Mouse (Mus musculus): ENCODE results near the gene 1700020L24Rik. TPM values are rescaled to one million over a fixed set of nuclear protein-coding genes. Genes with fewer than 3 reads are reported as not detected.
A peak's percentile ranks its signal among the peaks of the same experiment; 100 is the strongest.

The 1700020L24Rik gene
- polyA plus RNA-seq, 1 experiment from 2014 or later: 0.23 TPM

- ATAC-seq (no peak), DNase-seq (ENCODE audit: low spot score) (no peak)
- Histone ChIP-seq H3K4me3 (ENCODE audit: low read depth, low read length) (no peak overlapping the region), H3K4me1 (ENCODE audit: insufficient read depth, low read depth, low read length) (peaks cover 4% of the 10 kb centered on the region; the same call in 1 of the 2 replicates), H3K9me3 (ENCODE audit: low read length) (no peaks in the 10 kb centered on the region), H3K4me2 (replicated peaks; ENCODE audit: low read depth, low read length) (no peak overlapping the region), H3K9ac (replicated peaks; ENCODE audit: low read depth) (no peak overlapping the region), H3K27me3 (replicated peaks; ENCODE audit: insufficient read depth, low read length) (no peaks in the 10 kb centered on the region), H3K27ac (ENCODE audit: low read length) (no peak overlapping the region), H3K36me3 (ENCODE audit: insufficient read depth, low read length) (peaks cover 9% of the 10 kb centered on the region)
- TF ChIP-seq EP300 (IDR thresholded peaks at IDR 0.05): no peak
- no peak for TF ChIP-seq CTCF (IDR thresholded peaks at IDR 0.05)
- WGBS: 33% methylated on average over 3 of the region's 3 CpGs
Measured at GRCm38 (mm10) chr11:83406391-83406790, 31.1 kb upstream of the 1700020L24Rik start.

GRCm38 (mm10) chr11:83408242-83408641 lies 29.2 kb upstream of the 1700020L24Rik start:
- no peak overlapping the region for H3K27ac ChIP-seq (ENCODE audit: low read length)
- H3K4me1 ChIP-seq (ENCODE audit: insufficient read depth, low read depth, low read length): peaks cover 4% of the 10 kb centered on the region; the same call in 1 of the 2 replicates
- H3K9ac ChIP-seq (replicated peaks; ENCODE audit: low read depth): no peak overlapping the region
- H3K27me3 ChIP-seq (replicated peaks; ENCODE audit: insufficient read depth, low read length): no peaks in the 10 kb centered on the region
- H3K4me3 ChIP-seq (ENCODE audit: low read depth, low read length): no peak overlapping the region
- DNase-seq (ENCODE audit: low spot score) (no peak), ATAC-seq (no peak)
- H3K36me3 ChIP-seq (ENCODE audit: insufficient read depth, low read length): no peaks in the 10 kb centered on the region; the same call in none of the 2 replicates
- H3K4me2 ChIP-seq (replicated peaks; ENCODE audit: low read depth, low read length): no peak overlapping the region
- TF ChIP-seq CTCF (IDR thresholded peaks at IDR 0.05) (no peak), EP300 (IDR thresholded peaks at IDR 0.05) (no peak)
- 35% methylated on average over 8 of the region's 8 CpGs for WGBS
- H3K9me3 ChIP-seq (ENCODE audit: low read length): no peaks in the 10 kb centered on the region

- H3K27ac ChIP-seq (ENCODE audit: low read length): no peak within 1 kb of the TSS
- no peaks in the 10 kb centered on the region for H3K9me3 ChIP-seq (ENCODE audit: low read length)
- ATAC-seq: peak; percentile 57
- H3K4me3 ChIP-seq (ENCODE audit: low read depth, low read length): peak within 1 kb of the TSS; percentile 59
- no peaks in the 10 kb centered on the region; the same call in 1 of the 2 replicates for H3K36me3 ChIP-seq (ENCODE audit: insufficient read depth, low read length)
- no peak for TF ChIP-seq EP300 (IDR thresholded peaks at IDR 0.05)
- TF ChIP-seq CTCF (IDR thresholded peaks at IDR 0.05): no peak
- H3K27me3 ChIP-seq (replicated peaks; ENCODE audit: insufficient read depth, low read length): no peaks in the 10 kb centered on the region
- WGBS: 2% methylated on average over 22 of the region's 44 CpGs
- H3K4me1 ChIP-seq (ENCODE audit: insufficient read depth, low read depth, low read length): peaks cover 4% of the 10 kb centered on the region; the same call in 1 of the 2 replicates
- H3K4me2 ChIP-seq (replicated peaks; ENCODE audit: low read depth, low read length): peak within 1 kb of the TSS; percentile 99
- DNase-seq (ENCODE audit: low spot score): peak; percentile 22
- H3K9ac ChIP-seq (replicated peaks; ENCODE audit: low read depth): no peak within 1 kb of the TSS; the same call in 1 of the 2 replicates
Measured at GRCm38 (mm10) chr11:83409087-83409754, 28.3 kb upstream of the 1700020L24Rik start, which contains the start of gene Rasl10b. TSS of gene Rasl10b (plus strand) at chr11:83409137.

GRCm38 (mm10) chr11:83409792-83410291 lies 27.6 kb upstream of the 1700020L24Rik start:
- WGBS: 6% methylated on average over 29 of the region's 40 CpGs
- H3K36me3 ChIP-seq (ENCODE audit: insufficient read depth, low read length): no peaks in the 10 kb centered on the region; the same call in 1 of the 2 replicates
- DNase-seq (ENCODE audit: low spot score) (no peak), ATAC-seq (peak; percentile 40; the same call in 1 of the 2 replicates)
- H3K4me1 ChIP-seq (ENCODE audit: insufficient read depth, low read depth, low read length): peaks cover 4% of the 10 kb centered on the region; the same call in 1 of the 2 replicates
- no peak for TF ChIP-seq EP300 (IDR thresholded peaks at IDR 0.05)
- no peak for TF ChIP-seq CTCF (IDR thresholded peaks at IDR 0.05)
- H3K27me3 ChIP-seq (replicated peaks; ENCODE audit: insufficient read depth, low read length): no peaks in the 10 kb centered on the region
- H3K4me2 ChIP-seq (replicated peaks; ENCODE audit: low read depth, low read length): peak overlapping the region; percentile 99
- peak overlapping the region; percentile 59 for H3K4me3 ChIP-seq (ENCODE audit: low read depth, low read length)
- no peaks in the 10 kb centered on the region for H3K9me3 ChIP-seq (ENCODE audit: low read length)
- H3K27ac ChIP-seq (ENCODE audit: low read length): no peak overlapping the region
- H3K9ac ChIP-seq (replicated peaks; ENCODE audit: low read depth): no peak overlapping the region

GRCm38 (mm10) chr11:83410510-83410909 lies 27.0 kb upstream of the 1700020L24Rik start:
- WGBS: 62% methylated on average over 6 of the region's 6 CpGs
- Histone ChIP-seq H3K4me2 (replicated peaks; ENCODE audit: low read depth, low read length) (no peak overlapping the region), H3K36me3 (ENCODE audit: insufficient read depth, low read length) (no peaks in the 10 kb centered on the region), H3K9ac (replicated peaks; ENCODE audit: low read depth) (no peak overlapping the region), H3K4me3 (ENCODE audit: low read depth, low read length) (no peak overlapping the region), H3K27ac (ENCODE audit: low read length) (no peak overlapping the region), H3K4me1 (ENCODE audit: insufficient read depth, low read depth, low read length) (peaks cover 4% of the 10 kb centered on the region; the same call in 1 of the 2 replicates), H3K9me3 (ENCODE audit: low read length) (no peaks in the 10 kb centered on the region), H3K27me3 (replicated peaks; ENCODE audit: insufficient read depth, low read length) (no peaks in the 10 kb centered on the region)
- DNase-seq (ENCODE audit: low spot score) (no peak), ATAC-seq (no peak)
- TF ChIP-seq CTCF (IDR thresholded peaks at IDR 0.05): no peak

DNA sequence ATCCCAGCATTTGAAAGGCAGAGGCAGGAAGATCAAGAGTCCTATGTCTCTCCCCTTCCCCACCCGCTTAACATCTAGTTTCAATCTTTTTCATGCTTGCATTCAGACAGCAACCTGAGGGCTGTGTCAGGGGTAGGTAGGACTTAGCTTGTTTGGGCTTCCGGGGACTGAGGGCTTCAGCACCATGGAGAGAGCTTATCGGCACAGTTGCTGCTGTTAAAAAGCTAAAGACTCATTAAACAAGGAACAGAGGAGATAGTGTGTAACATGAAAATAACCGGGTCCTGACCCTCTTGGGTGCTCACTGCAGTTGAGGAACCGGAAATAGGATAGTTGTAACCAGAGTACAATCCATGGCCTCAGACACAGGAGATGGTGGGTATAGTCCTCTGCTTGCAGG lies 20.4 kb upstream of the 1700020L24Rik start:
- Histone ChIP-seq H3K4me2 (replicated peaks; ENCODE audit: low read depth, low read length) (no peak overlapping the region), H3K9me3 (ENCODE audit: low read length) (no peaks in the 10 kb centered on the region), H3K4me1 (ENCODE audit: insufficient read depth, low read depth, low read length) (no peaks in the 10 kb centered on the region), H3K27ac (ENCODE audit: low read length) (no peak overlapping the region), H3K36me3 (ENCODE audit: insufficient read depth, low read length) (no peaks in the 10 kb centered on the region), H3K4me3 (ENCODE audit: low read depth, low read length) (no peak overlapping the region), H3K27me3 (replicated peaks; ENCODE audit: insufficient read depth, low read length) (peaks cover 11% of the 10 kb centered on the region; the same call in 1 of the 2 replicates), H3K9ac (replicated peaks; ENCODE audit: low read depth) (no peak overlapping the region)
- no peak for TF ChIP-seq CTCF (IDR thresholded peaks at IDR 0.05)
- TF ChIP-seq EP300 (IDR thresholded peaks at IDR 0.05): no peak
- peak; percentile 69 for DNase-seq (ENCODE audit: low spot score)
- ATAC-seq: peak; percentile 57; the same call in 1 of the 2 replicates
- 5% methylated on average over 5 of the region's 5 CpGs for WGBS

Data from lung, postnatal 0 days (tissue).